Mouse (Mus musculus): ENCODE measurements around the gene Vmn1r188. TPM values are rescaled to one million over a fixed set of nuclear protein-coding genes. Genes with fewer than 3 reads are reported as not detected.
"Not testable (repeated sequence)": the region's sequence is repeated elsewhere in the genome, so short reads cannot be mapped to it uniquely, and the experiment has no call there.

Gene Vmn1r188
- polyA plus RNA-seq, 1 experiment from 2014 or later: not detected

DNA sequence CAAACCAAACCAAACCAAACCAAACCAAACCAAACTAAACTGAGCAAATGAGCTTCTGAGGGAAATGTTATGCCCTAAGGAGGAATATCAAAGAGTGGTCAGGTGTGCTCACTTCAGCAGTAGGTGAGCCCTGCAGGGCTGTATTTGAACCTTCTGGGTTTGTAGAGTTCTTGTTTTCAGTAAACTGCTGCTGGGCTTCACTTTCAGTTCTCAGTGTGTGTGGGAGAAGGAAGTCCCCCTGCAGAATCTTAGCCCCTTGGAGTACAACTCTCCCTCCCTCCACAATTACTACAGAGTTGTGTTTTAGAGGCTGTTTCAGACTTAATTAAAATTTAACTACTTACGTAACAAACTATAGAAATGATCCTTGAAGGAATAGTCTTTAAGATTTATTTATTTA lies 30.5 kb upstream of the Vmn1r188 start:
- Histone ChIP-seq H3K27ac (no peak overlapping the region), H3K4me2 (no peak overlapping the region), H3K9me3 (replicated peaks) (no peaks in the 10 kb centered on the region), H3K27me3 (replicated peaks) (no peaks in the 10 kb centered on the region), H3K4me3 (no peak overlapping the region), H3K36me3 (no peaks in the 10 kb centered on the region), H3K4me1 (peaks cover 22% of the 10 kb centered on the region), H3K9ac (no peak overlapping the region)
- no peak for ATAC-seq
- 73% methylated on average over 1 of the region's 1 CpGs for WGBS (ENCODE audit: insufficient replicate concordance)

- WGBS (ENCODE audit: insufficient replicate concordance): 28% methylated on average over 1 of the region's 1 CpGs
- no peak overlapping the region for H3K4me2 ChIP-seq
- H3K9me3 ChIP-seq (replicated peaks): no peaks in the 10 kb centered on the region
- H3K27ac ChIP-seq: no peak overlapping the region
- no peak overlapping the region for H3K4me3 ChIP-seq
- ATAC-seq: no peak
- H3K4me1 ChIP-seq: no peaks in the 10 kb centered on the region
- H3K27me3 ChIP-seq (replicated peaks): no peaks in the 10 kb centered on the region
- no peak overlapping the region for H3K9ac ChIP-seq
- H3K36me3 ChIP-seq: no peaks in the 10 kb centered on the region
Observed at GRCm38 (mm10) chr13:22061422-22061821, 22.8 kb upstream of the Vmn1r188 start.

DNA sequence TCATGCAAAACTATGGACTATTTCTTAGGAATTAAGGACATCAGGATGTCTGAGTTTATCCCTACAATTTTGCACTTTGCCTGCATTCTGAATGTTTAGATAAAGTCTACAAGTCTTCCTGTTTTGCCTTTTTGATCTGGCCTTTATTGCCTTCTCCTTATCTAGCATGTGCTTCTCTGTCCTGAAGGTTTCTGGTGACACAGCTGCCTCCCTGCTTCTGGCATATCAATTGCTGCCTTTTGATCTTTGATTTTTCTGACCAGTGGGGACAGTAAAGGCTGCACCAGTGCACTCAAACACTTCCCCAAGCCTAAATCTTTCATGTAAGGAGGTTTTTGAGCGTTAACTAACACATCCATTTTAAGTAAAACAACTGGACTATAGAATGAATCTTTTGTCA lies 20.8 kb upstream of the Vmn1r188 start:
- ATAC-seq: no peak
- no peak overlapping the region for H3K4me3 ChIP-seq
- H3K36me3 ChIP-seq: no peaks in the 10 kb centered on the region
- no peak overlapping the region for H3K9ac ChIP-seq
- H3K4me2 ChIP-seq: no peak overlapping the region
- H3K4me1 ChIP-seq: no peaks in the 10 kb centered on the region
- H3K27ac ChIP-seq: no peak overlapping the region
- 53% methylated on average over 1 of the region's 1 CpGs for WGBS (ENCODE audit: insufficient replicate concordance)
- no peaks in the 10 kb centered on the region for H3K9me3 ChIP-seq (replicated peaks)
- no peaks in the 10 kb centered on the region for H3K27me3 ChIP-seq (replicated peaks)

DNA sequence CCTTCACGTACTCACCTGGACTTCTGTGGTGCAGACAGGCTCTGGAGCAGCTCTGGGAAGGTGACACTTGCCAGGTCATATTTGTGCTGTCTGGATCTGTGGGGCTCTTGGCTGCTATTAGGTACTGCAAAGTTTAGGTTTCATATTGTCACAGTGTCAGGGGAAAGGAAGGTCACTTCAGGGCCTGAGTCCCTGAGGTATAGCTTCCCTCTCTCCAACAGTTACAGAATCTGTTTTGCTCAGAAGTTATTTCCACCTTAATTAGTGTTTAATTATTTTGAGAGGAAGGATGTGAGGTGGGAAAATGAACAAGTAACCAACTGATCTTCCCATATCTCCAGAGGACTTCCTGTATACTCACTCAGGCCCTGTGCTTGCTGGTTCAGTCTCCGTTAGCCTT lies 21.5 kb downstream of the Vmn1r188 start, which contains the start of gene Vmn1r189:
Vmn1r189 (minus strand) TSS at position 101 of the 400 bp plus-strand sequence.
- H3K36me3 ChIP-seq; ATAC-seq; H3K27ac ChIP-seq; H3K4me3 ChIP-seq; H3K9me3 ChIP-seq (replicated peaks); H3K4me1 ChIP-seq; H3K27me3 ChIP-seq (replicated peaks); H3K9ac ChIP-seq; H3K4me2 ChIP-seq: not testable (repeated sequence)
- 52% methylated on average over 2 of the region's 2 CpGs for WGBS (ENCODE audit: insufficient replicate concordance)

GRCm38 (mm10) chr13:22136495-22137293 lies 52.5 kb downstream of the Vmn1r188 start:
- not testable (repeated sequence) for H3K27ac ChIP-seq; H3K36me3 ChIP-seq; H3K4me2 ChIP-seq; H3K27me3 ChIP-seq (replicated peaks); H3K4me1 ChIP-seq; H3K9ac ChIP-seq; H3K9me3 ChIP-seq (replicated peaks); H3K4me3 ChIP-seq; ATAC-seq
- WGBS (ENCODE audit: insufficient replicate concordance): 49% methylated on average over 5 of the region's 5 CpGs

Small RNA genes lying within 50 kb of the gene (microRNA-seq; reads per million reads assigned to microRNA genes)
- gene Gm26300: not detected
- gene Gm44390: not detected
- gene Gm44486: not detected

Other genes starting within 250 kb of the Vmn1r188 start
- 1.9 and 2.5 TPM in 2 replicates for gene Zfp184, start 139.3 kb upstream of the Vmn1r188 start, polyA plus RNA-seq (2016; fragmentation: Nextera tagmentation; extraction: Ambion mirVana)
- not detected in 2 replicates for gene Pom121l2, start 103.2 kb upstream of the Vmn1r188 start, polyA plus RNA-seq (2016; fragmentation: Nextera tagmentation; extraction: Ambion mirVana)
- gene Prss16, start 74.7 kb upstream of the Vmn1r188 start, polyA plus RNA-seq (2016; fragmentation: Nextera tagmentation; extraction: Ambion mirVana): 0.22 and 0.33 TPM in 2 replicates
- gene Hist1h2ah, start 48.9 kb upstream of the Vmn1r188 start, polyA plus RNA-seq (2016; fragmentation: Nextera tagmentation; extraction: Ambion mirVana): 9.3 and 17.8 TPM in 2 replicates
- 4.4 and 4.8 TPM in 2 replicates for gene Hist1h2bk, start 48.6 kb upstream of the Vmn1r188 start, polyA plus RNA-seq (2016; fragmentation: Nextera tagmentation; extraction: Ambion mirVana)
- 44.1 and 49.4 TPM in 2 replicates for gene Hist1h4i, start 43.1 kb upstream of the Vmn1r188 start, polyA plus RNA-seq (2016; fragmentation: Nextera tagmentation; extraction: Ambion mirVana)
- gene Hist1h2ag, start 41.5 kb upstream of the Vmn1r188 start, polyA plus RNA-seq (2016; fragmentation: Nextera tagmentation; extraction: Ambion mirVana): 24.0 and 28.2 TPM in 2 replicates
- 14.5 and 17.1 TPM in 2 replicates for gene Hist1h2bj, start 41.2 kb upstream of the Vmn1r188 start, polyA plus RNA-seq (2016; fragmentation: Nextera tagmentation; extraction: Ambion mirVana)
- not detected in 2 replicates for gene Vmn1r189, start 21.4 kb downstream of the Vmn1r188 start, polyA plus RNA-seq (2016; fragmentation: Nextera tagmentation; extraction: Ambion mirVana)
- not detected in 2 replicates for gene Vmn1r191, start 99.5 kb downstream of the Vmn1r188 start, polyA plus RNA-seq (2016; fragmentation: Nextera tagmentation; extraction: Ambion mirVana)
- gene Vmn1r192, start 106.7 kb downstream of the Vmn1r188 start, polyA plus RNA-seq (2016; fragmentation: Nextera tagmentation; extraction: Ambion mirVana): not detected in 2 replicates
- not detected in 2 replicates for gene Vmn1r193, start 138.7 kb downstream of the Vmn1r188 start, polyA plus RNA-seq (2016; fragmentation: Nextera tagmentation; extraction: Ambion mirVana)
- gene Vmn1r194, start 159.8 kb downstream of the Vmn1r188 start, polyA plus RNA-seq (2016; fragmentation: Nextera tagmentation; extraction: Ambion mirVana): not detected in 2 replicates
- not detected in 2 replicates for gene Vmn1r195, start 186.1 kb downstream of the Vmn1r188 start, polyA plus RNA-seq (2016; fragmentation: Nextera tagmentation; extraction: Ambion mirVana)
- not detected in 2 replicates for gene Vmn1r196, start 205.5 kb downstream of the Vmn1r188 start, polyA plus RNA-seq (2016; fragmentation: Nextera tagmentation; extraction: Ambion mirVana)
- gene Vmn1r197, start 240.1 kb downstream of the Vmn1r188 start, polyA plus RNA-seq (2016; fragmentation: Nextera tagmentation; extraction: Ambion mirVana): not detected in 2 replicates